Comparison of ENCODE assay signal across 8 mouse cellular contexts in genomic region chr13:22043503-22044431, GRCm38 (mm10). TPM values are rescaled to one million over a fixed set of nuclear protein-coding genes. Genes with fewer than 3 reads are reported as not detected.
DNase-seq lines count a peak whose midpoint lies in the region; ATAC-seq lines count a peak whose summit lies in the region.

No protein-coding gene starts in this region.

- peak; percentile 9 for ATAC-seq in hindbrain, embryonic 15.5 days (ENCODE audit: low FRiP score, low read depth)
- ATAC-seq in megakaryocyte, adult 5-6 weeks (ENCODE audit: poor library complexity, severe bottlenecking), result peak; percentile 27; the same call in 1 of the 2 replicates

- H3K4me2 ChIP-seq in hindbrain, embryonic 15.5 days, result peak overlapping the region; percentile 82

- peak overlapping the region; percentile 44 for H3K9ac ChIP-seq in hindbrain, embryonic 15.5 days

- no peaks in the 10 kb centered on the region for H3K36me3 ChIP-seq in hindbrain, embryonic 15.5 days

- no peaks in the 10 kb centered on the region for H3K9me3 ChIP-seq in hindbrain, embryonic 15.5 days

- H3K4me3 ChIP-seq in hindbrain, embryonic 15.5 days, result peak overlapping the region; percentile 44

- H3K4me1 ChIP-seq in hindbrain, embryonic 15.5 days (replicated peaks), result peaks cover 35% of the 10 kb centered on the region

- H3K27ac ChIP-seq in hindbrain, embryonic 15.5 days (replicated peaks), result peak overlapping the region; percentile 88

- H3K27me3 ChIP-seq in hindbrain, embryonic 15.5 days, result no peaks in the 10 kb centered on the region

- 1% methylated on average over 10 of the region's 14 CpGs for WGBS in hindbrain, embryonic 15.5 days

- peak; percentile 53 for DNase-seq in cerebellum, adult 9-11 months
- DNase-seq in cerebellum, adult 18-20 months, result no peak
- peak; percentile 24 to 31 for DNase-seq in B cell, adult 2 months
- DNase-seq in embryo, embryonic 11 days, result peak; percentile 80
- DNase-seq in testis, postnatal 14 days (ENCODE audit: low spot score), result peak; percentile 72
- no peak for DNase-seq in cerebellum, adult 11 months

RNA-seq across cellular contexts. Expression of gene Hist1h2bj, which starts 0.8 kb away (rescaled TPM):
- 2.3 and 2.9 TPM in 2 replicates for polyA plus RNA-seq in hindbrain, embryonic 15.5 days (2015; fragmentation: Nextera tagmentation; extraction: Ambion mirVana)
- total RNA-seq in megakaryocyte, adult 5-6 weeks (2015), result 57.4 and 58.7 TPM in 2 replicates
- total RNA-seq in megakaryocyte, adult 5-6 weeks (2017), result 645 and 753 TPM in 2 replicates

RNA-seq across cellular contexts. Expression of gene Hist1h2ag, which starts 1.0 kb away (rescaled TPM):
- polyA plus RNA-seq in hindbrain, embryonic 15.5 days (2015; fragmentation: Nextera tagmentation; extraction: Ambion mirVana), result 6.5 and 10.3 TPM in 2 replicates
- total RNA-seq in megakaryocyte, adult 5-6 weeks (2015), result 43.5 and 58.5 TPM in 2 replicates
- total RNA-seq in megakaryocyte, adult 5-6 weeks (2017), result 942 and 986 TPM in 2 replicates

RNA-seq across cellular contexts. Expression of gene Hist1h4i, which starts 2.6 kb away (rescaled TPM):
- polyA plus RNA-seq in hindbrain, embryonic 15.5 days (2015; fragmentation: Nextera tagmentation; extraction: Ambion mirVana), result 8.4 and 10.7 TPM in 2 replicates
- total RNA-seq in megakaryocyte, adult 5-6 weeks (2015), result 34.9 and 43.5 TPM in 2 replicates
- 115 and 127 TPM in 2 replicates for total RNA-seq in megakaryocyte, adult 5-6 weeks (2017)

RNA-seq across cellular contexts. Expression of gene Hist1h2bk, which starts 8.1 kb away (rescaled TPM):
- 1.2 and 1.5 TPM in 2 replicates for polyA plus RNA-seq in hindbrain, embryonic 15.5 days (2015; fragmentation: Nextera tagmentation; extraction: Ambion mirVana)
- 78.9 and 108 TPM in 2 replicates for total RNA-seq in megakaryocyte, adult 5-6 weeks (2015)
- total RNA-seq in megakaryocyte, adult 5-6 weeks (2017), result 1,539 and 1,747 TPM in 2 replicates

RNA-seq across cellular contexts. Expression of gene Hist1h2ah, which starts 8.4 kb away (rescaled TPM):
- 1.7 and 2.2 TPM in 2 replicates for polyA plus RNA-seq in hindbrain, embryonic 15.5 days (2015; fragmentation: Nextera tagmentation; extraction: Ambion mirVana)
- total RNA-seq in megakaryocyte, adult 5-6 weeks (2015), result 0.91 and 1.1 TPM in 2 replicates
- total RNA-seq in megakaryocyte, adult 5-6 weeks (2017), result 48.2 and 145 TPM in 2 replicates

Comparison
In these comparisons a context has a peak if more than half of its experiments do, and no peak if none do; other contexts are left out.
1. DNase-seq: peak in cerebellum, adult 9-11 months (single experiment), B cell, adult 2 months (2 of 2), embryo, embryonic 11 days (single experiment) and testis, postnatal 14 days (single experiment); none in cerebellum, adult 18-20 months (0 of 2) and cerebellum, adult 11 months (single experiment).